Comparison of ENCODE assay signal across 26 mouse cellular contexts in the genomic region with DNA sequence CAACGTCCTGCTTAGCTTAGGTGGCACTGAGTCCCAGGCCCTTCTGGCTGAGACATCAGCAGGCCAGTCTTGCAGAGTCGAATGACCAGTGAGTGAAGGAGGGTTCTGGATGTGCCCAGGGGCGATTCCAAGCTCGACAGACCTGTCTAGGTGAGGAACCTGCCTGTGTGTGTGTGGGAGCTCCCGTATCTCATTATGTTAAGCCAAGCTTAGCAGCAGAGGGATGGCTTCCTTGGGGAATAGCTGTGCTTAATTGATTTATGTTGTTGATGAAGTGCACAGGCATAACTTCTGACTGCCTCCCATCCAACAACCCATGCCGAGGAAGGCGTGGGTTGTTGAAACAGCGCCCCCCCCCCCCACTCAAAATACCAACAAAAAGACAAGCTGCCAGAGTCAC.
A peak's percentile ranks its signal among the peaks of the same experiment; 100 is the strongest.
DNase-seq lines count a peak whose midpoint lies in the region; ATAC-seq and TF ChIP-seq lines count a peak whose summit lies in the region.
"Had no signal": no experiment of that assay in that cellular context is flagged by ENCODE, and none has a peak within 500 bp of the region (broad histone marks: within the 10 kb centered on the region; RNA-seq: fewer than 3 reads in every experiment).

No protein-coding gene starts in this region.

- TF ChIP-seq POLR2A in brain, embryonic 14.5 days (IDR thresholded peaks at IDR 0.05; ENCODE audit: borderline replicate concordance, extremely low read depth, insufficient read depth, insufficient read length, poor library complexity, severe bottlenecking) = no peak

- H3K4me2 ChIP-seq in hindbrain, embryonic 12.5 days (replicated peaks) = no peak overlapping the region
- no peak overlapping the region for H3K4me2 ChIP-seq in hindbrain, embryonic 11.5 days (replicated peaks; ENCODE audit: low read depth, low read length)
- no peak overlapping the region for H3K4me2 ChIP-seq in kidney, embryonic 15.5 days
- no peak overlapping the region for H3K4me2 ChIP-seq in midbrain, embryonic 16.5 days (ENCODE audit: low read length)
- H3K4me2 ChIP-seq in midbrain, embryonic 11.5 days = no peak overlapping the region
- H3K4me2 ChIP-seq: embryonic facial prominence, embryonic 13.5 days; heart, embryonic 11.5 days; liver, embryonic 12.5 days had no signal

- no peak overlapping the region for H3K4me3 ChIP-seq in hindbrain, embryonic 12.5 days
- no peak overlapping the region for H3K4me3 ChIP-seq in hindbrain, embryonic 11.5 days (ENCODE audit: low read depth, low read length)
- H3K4me3 ChIP-seq in kidney, embryonic 15.5 days (replicated peaks) = no peak overlapping the region
- H3K4me3 ChIP-seq in midbrain, embryonic 16.5 days (ENCODE audit: low read depth, low read length) = no peak overlapping the region
- H3K4me3 ChIP-seq in midbrain, embryonic 11.5 days (ENCODE audit: low read depth, low read length) = no peak overlapping the region
- H3K4me3 ChIP-seq: embryonic facial prominence, embryonic 13.5 days; erythroblast, embryonic 14.5 days; gastrocnemius, adult 2 months; liver, embryonic 12.5 days had no signal

- no peak overlapping the region for H3K9ac ChIP-seq in hindbrain, embryonic 12.5 days
- H3K9ac ChIP-seq in hindbrain, embryonic 11.5 days (ENCODE audit: low read depth, low read length) = no peak overlapping the region
- no peak overlapping the region for H3K9ac ChIP-seq in kidney, embryonic 15.5 days
- H3K9ac ChIP-seq in midbrain, embryonic 16.5 days (ENCODE audit: low read depth, low read length) = no peak overlapping the region
- H3K9ac ChIP-seq in midbrain, embryonic 11.5 days (ENCODE audit: low read length) = no peak overlapping the region
- H3K9ac ChIP-seq: embryonic facial prominence, embryonic 13.5 days; liver, embryonic 12.5 days; liver, postnatal 0 days had no signal

- ATAC-seq in hindbrain, embryonic 12.5 days (ENCODE audit: low FRiP score) = 0 out of 2 replicates have a peak, but pooled peaks have one; percentile 39
- no peak for ATAC-seq in hindbrain, embryonic 11.5 days (ENCODE audit: low FRiP score)
- ATAC-seq in kidney, embryonic 15.5 days (replicated peaks; ENCODE audit: low FRiP score) = peak; percentile 76
- peak; percentile 44; the same call in 1 of the 2 replicates for ATAC-seq in midbrain, embryonic 16.5 days
- no peak for ATAC-seq in midbrain, embryonic 11.5 days (ENCODE audit: low FRiP score)
- ATAC-seq: liver, embryonic 12.5 days; liver, postnatal 0 days had no signal

- H3K27me3 ChIP-seq in hindbrain, embryonic 12.5 days = peaks cover 7% of the 10 kb centered on the region; the same call in 1 of the 2 replicates
- H3K27me3 ChIP-seq in hindbrain, embryonic 11.5 days (ENCODE audit: control insufficient read depth, insufficient read depth, low read length) = no peaks in the 10 kb centered on the region
- no peaks in the 10 kb centered on the region for H3K27me3 ChIP-seq in kidney, embryonic 15.5 days
- H3K27me3 ChIP-seq in midbrain, embryonic 16.5 days (ENCODE audit: control insufficient read depth, insufficient read depth, low read depth, low read length) = no peaks in the 10 kb centered on the region
- H3K27me3 ChIP-seq in midbrain, embryonic 11.5 days (ENCODE audit: control insufficient read depth, insufficient read depth, low read length) = no peaks in the 10 kb centered on the region
- H3K27me3 ChIP-seq: embryonic facial prominence, embryonic 13.5 days; liver, embryonic 12.5 days had no signal

- no peak for TF ChIP-seq CTCF in brain, embryonic 14.5 days (IDR thresholded peaks at IDR 0.05; ENCODE audit: borderline replicate concordance, extremely low read depth, insufficient read depth, insufficient read length)

- 62% methylated on average over 8 of the region's 8 CpGs for WGBS in hindbrain, embryonic 12.5 days
- 64% methylated on average over 8 of the region's 8 CpGs for WGBS in hindbrain, embryonic 11.5 days
- 22% methylated on average over 8 of the region's 8 CpGs for WGBS in kidney, embryonic 15.5 days
- 67% methylated on average over 8 of the region's 8 CpGs for WGBS in midbrain, embryonic 16.5 days
- WGBS in midbrain, embryonic 11.5 days = 72% methylated on average over 8 of the region's 8 CpGs

- H3K36me3 ChIP-seq in hindbrain, embryonic 12.5 days = no peaks in the 10 kb centered on the region
- H3K36me3 ChIP-seq in hindbrain, embryonic 11.5 days (ENCODE audit: control insufficient read depth, insufficient read depth, low read length) = no peaks in the 10 kb centered on the region
- no peaks in the 10 kb centered on the region for H3K36me3 ChIP-seq in kidney, embryonic 15.5 days
- H3K36me3 ChIP-seq in midbrain, embryonic 16.5 days (ENCODE audit: control insufficient read depth, insufficient read depth, low read length) = no peaks in the 10 kb centered on the region
- no peaks in the 10 kb centered on the region for H3K36me3 ChIP-seq in midbrain, embryonic 11.5 days (ENCODE audit: control insufficient read depth, insufficient read depth, low read length)
- H3K36me3 ChIP-seq: embryonic facial prominence, embryonic 13.5 days; G1E; liver, embryonic 12.5 days had no signal

- DNase-seq in hindbrain, embryonic 11.5 days (ENCODE audit: low spot score) = no peak
- no peak for DNase-seq in kidney, postnatal 4 days
- no peak for DNase-seq in midbrain, embryonic 11.5 days (ENCODE audit: low spot score, missing footprints)
- DNase-seq in brain, embryonic 14.5 days (ENCODE audit: low read depth) = peak; percentile 29
- no peak for DNase-seq in ovary, postnatal 10 days (ENCODE audit: low spot score)
- DNase-seq: adrenal gland, adult 8-10 months; cerebellum, adult 11 months; cerebellum, adult 9-10 months; cerebellum, postnatal 36 days; gastrocnemius, adult 2 months; gastrocnemius, postnatal 36 days; heart, adult 18-20 months; heart, postnatal 36 days; kidney, adult 11 months; kidney, postnatal 36 days; liver, postnatal 0 days; lung, postnatal 36 days; thymus, postnatal 4 days had no signal

- peaks cover 26% of the 10 kb centered on the region for H3K4me1 ChIP-seq in hindbrain, embryonic 12.5 days
- H3K4me1 ChIP-seq in hindbrain, embryonic 11.5 days (replicated peaks; ENCODE audit: control insufficient read depth, insufficient read depth, low read length) = peaks cover 3% of the 10 kb centered on the region
- H3K4me1 ChIP-seq in kidney, embryonic 15.5 days = peaks cover 25% of the 10 kb centered on the region
- peaks cover 19% of the 10 kb centered on the region for H3K4me1 ChIP-seq in midbrain, embryonic 16.5 days (ENCODE audit: control insufficient read depth, insufficient read depth, low read length)
- peaks cover 13% of the 10 kb centered on the region for H3K4me1 ChIP-seq in midbrain, embryonic 11.5 days (ENCODE audit: control insufficient read depth, insufficient read depth, low read length)
- H3K4me1 ChIP-seq: liver, embryonic 12.5 days had no signal

- no peak overlapping the region for H3K27ac ChIP-seq in hindbrain, embryonic 12.5 days
- H3K27ac ChIP-seq in hindbrain, embryonic 11.5 days (ENCODE audit: low read depth, low read length) = no peak overlapping the region
- 0 out of 2 replicates have a peak overlapping the region, but pooled peaks have one; percentile 69 for H3K27ac ChIP-seq in kidney, embryonic 15.5 days
- H3K27ac ChIP-seq in midbrain, embryonic 16.5 days (ENCODE audit: low read length) = no peak overlapping the region
- no peak overlapping the region for H3K27ac ChIP-seq in midbrain, embryonic 11.5 days (ENCODE audit: low read depth, low read length)
- H3K27ac ChIP-seq: embryonic facial prominence, embryonic 13.5 days; gastrocnemius, adult 2 months; liver, embryonic 12.5 days had no signal

- H3K9me3 ChIP-seq in hindbrain, embryonic 12.5 days (replicated peaks) = no peaks in the 10 kb centered on the region
- no peaks in the 10 kb centered on the region for H3K9me3 ChIP-seq in hindbrain, embryonic 11.5 days (ENCODE audit: control insufficient read depth, low read length)
- H3K9me3 ChIP-seq in kidney, embryonic 15.5 days (replicated peaks) = no peaks in the 10 kb centered on the region
- H3K9me3 ChIP-seq in midbrain, embryonic 16.5 days (replicated peaks; ENCODE audit: control insufficient read depth, low read length, poor library complexity, severe bottlenecking) = no peaks in the 10 kb centered on the region
- no peaks in the 10 kb centered on the region for H3K9me3 ChIP-seq in midbrain, embryonic 11.5 days (ENCODE audit: control insufficient read depth, low read length)
- H3K9me3 ChIP-seq: embryonic facial prominence, embryonic 13.5 days; liver, embryonic 12.5 days had no signal

Comparison
In these comparisons a context has a peak if more than half of its experiments do, and no peak if none do; other contexts are left out.
1. ATAC-seq: peak in hindbrain, embryonic 12.5 days (single experiment), kidney, embryonic 15.5 days (single experiment) and midbrain, embryonic 16.5 days (single experiment); none in hindbrain, embryonic 11.5 days (single experiment) and midbrain, embryonic 11.5 days (single experiment).